Mouse (Mus musculus) testis, adult 2 months (tissue): ENCODE results near the gene Gdpd5. TPM values are rescaled to one million over a fixed set of nuclear protein-coding genes. Genes with fewer than 3 reads are reported as not detected.

Source experiments
- H3K27ac ChIP-seq: fragments of 200-500 bp; 2 replicates; pipeline ENCODE4 v1.5.1; 2012; ENCODE audit warnings: low read depth, low read length; ENCODE audit not compliant: control insufficient read depth, insufficient read depth
- H3K27me3 ChIP-seq: fragments of 200-500 bp; 2 replicates; pipeline ENCODE4 v1.6.1; 2012; ENCODE audit warnings: mild to moderate bottlenecking, low read length, moderate library complexity; ENCODE audit not compliant: control insufficient read depth, insufficient read depth
- H3K36me3 ChIP-seq: fragments of 200-500 bp; 2 replicates; pipeline ENCODE4 v1.6.1; 2012; ENCODE audit warnings: mild to moderate bottlenecking, low read length; ENCODE audit not compliant: control insufficient read depth, insufficient read depth
- H3K4me1 ChIP-seq: fragments of 200-500 bp; 2 replicates; pipeline ENCODE4 v1.6.1; 2012; ENCODE audit warnings: low read length; ENCODE audit not compliant: control insufficient read depth, insufficient read depth
- H3K4me3 ChIP-seq: fragments of 200-500 bp; 2 replicates; pipeline ENCODE4 v1.5.1; 2012; ENCODE audit warnings: low read depth, mild to moderate bottlenecking, low read length, moderate library complexity, mixed read lengths; ENCODE audit not compliant: control insufficient read depth
- CTCF ChIP-seq: fragments of 200-500 bp; IDR thresholded peaks from 2 replicates; pipeline ENCODE4 v1.5.1; 2012; ENCODE audit warnings: low read depth, mild to moderate bottlenecking, inconsistent platforms, low read length, moderate library complexity; ENCODE audit not compliant: control insufficient read depth, insufficient read depth, insufficient replicate concordance
- POLR2A ChIP-seq: fragments of 200-500 bp; IDR thresholded peaks from 2 replicates; pipeline ENCODE4 v1.6.1; 2012; ENCODE audit warnings: low read depth, mild to moderate bottlenecking, inconsistent platforms, low read length, moderate library complexity; ENCODE audit not compliant: control insufficient read depth
- polyA plus RNA-seq: library from polyadenylated mRNA; depleted of rRNA; stranded (reverse); fragments of >200 nt; gene quantifications from 2 replicates; pipeline ENCODE4 v1.2.3, GENCODE M21; 2012

The Gdpd5 gene
- polyA plus RNA-seq, 1 experiment: 9.9 TPM

- peak; percentile 78; the same call in 1 of the 2 replicates for TF ChIP-seq CTCF
- no peak for TF ChIP-seq POLR2A
- Histone ChIP-seq H3K4me3 (no peak overlapping the region), H3K27ac (no peak overlapping the region), H3K27me3 (no peaks in the 10 kb centered on the region), H3K36me3 (no peaks in the 10 kb centered on the region), H3K4me1 (peaks cover 1% of the 10 kb centered on the region)
These were observed 5.8 kb upstream of the Gdpd5 start for GRCm38 (mm10) chr7:99375455-99375854.

- Histone ChIP-seq H3K4me1 (peaks cover 16% of the 10 kb centered on the region), H3K36me3 (no peaks in the 10 kb centered on the region), H3K27ac (no peak overlapping the region), H3K4me3 (no peak overlapping the region), H3K27me3 (no peaks in the 10 kb centered on the region)
- no peak for TF ChIP-seq POLR2A
- no peak for TF ChIP-seq CTCF
These were observed 2.3 kb upstream of the Gdpd5 start for GRCm38 (mm10) chr7:99378870-99379269.

- peak overlapping the region; percentile 34 for H3K27ac ChIP-seq
- H3K4me1 ChIP-seq: peaks cover 16% of the 10 kb centered on the region
- TF ChIP-seq CTCF: no peak
- no peak for TF ChIP-seq POLR2A
- H3K4me3 ChIP-seq: peak overlapping the region; percentile 73
- no peaks in the 10 kb centered on the region for H3K27me3 ChIP-seq
- no peaks in the 10 kb centered on the region for H3K36me3 ChIP-seq
These were observed 562 bp upstream of the Gdpd5 start for GRCm38 (mm10) chr7:99380491-99381213.

DNA sequence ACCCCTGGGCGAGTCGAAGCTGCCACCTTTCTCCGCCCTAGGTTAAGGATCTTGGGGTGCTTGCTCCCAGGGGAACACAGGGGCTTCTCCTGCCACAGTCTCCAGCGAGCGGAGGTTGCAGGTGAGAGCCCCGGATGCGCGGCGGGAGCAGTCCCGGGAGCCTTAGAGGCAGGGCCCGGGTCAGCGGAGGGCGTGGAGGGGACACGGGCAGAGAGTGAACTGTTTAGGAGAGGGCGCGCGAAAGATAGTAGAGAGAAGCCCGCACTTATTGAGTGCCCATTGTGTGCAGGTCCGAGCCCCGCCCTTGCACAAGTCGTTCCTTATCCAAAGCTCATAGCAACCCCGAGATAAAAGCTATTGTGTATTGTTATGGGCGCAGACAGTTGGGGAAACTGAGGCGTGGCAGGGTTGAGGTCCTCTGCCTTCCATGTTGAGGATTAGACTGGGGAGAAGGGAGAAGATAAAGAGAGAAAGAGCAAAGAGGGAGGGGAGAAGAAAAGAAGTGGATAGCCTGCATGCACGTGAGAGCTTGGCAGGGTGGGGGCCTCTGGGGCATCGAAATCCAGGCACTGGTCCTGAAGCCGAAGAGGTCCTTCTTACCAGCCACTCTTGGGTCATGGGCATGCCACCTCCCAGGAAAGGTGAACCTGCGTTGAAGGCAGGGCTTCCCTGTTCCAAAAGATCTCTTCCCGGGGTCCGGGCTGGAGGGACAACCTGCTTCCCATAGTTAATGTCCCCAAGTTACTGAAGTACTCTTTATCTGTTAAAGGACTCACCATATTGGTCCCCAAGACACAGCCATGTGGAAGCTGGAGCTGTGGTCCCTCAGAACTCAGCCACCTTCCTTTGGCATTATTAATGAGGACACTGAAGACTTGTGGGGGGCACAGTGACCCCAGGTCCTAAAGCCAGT is 1.1 kb downstream of the Gdpd5 start:
- Histone ChIP-seq H3K4me1 (peaks cover 16% of the 10 kb centered on the region), H3K27ac (no peak overlapping the region)

DNA sequence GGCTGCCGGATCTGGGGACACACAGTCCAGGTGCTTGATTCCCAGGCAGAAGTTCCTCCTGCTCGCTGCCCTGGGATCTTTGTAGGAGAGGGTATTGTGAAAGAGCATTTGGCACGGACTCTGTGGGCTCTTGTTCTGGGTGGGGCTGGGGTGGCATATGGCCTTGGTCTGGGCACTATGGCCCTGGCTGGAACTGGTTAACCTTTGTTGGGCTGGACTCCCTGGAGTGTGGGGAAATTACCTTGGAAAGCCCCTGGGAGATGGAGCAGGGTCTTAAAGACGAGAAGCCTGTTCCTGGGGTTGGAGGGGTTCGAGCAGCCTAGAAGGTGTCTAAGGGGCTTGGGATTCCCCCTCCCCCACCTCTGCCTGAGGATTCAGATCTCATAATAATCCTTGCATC is 2.0 kb downstream of the Gdpd5 start:
- TF ChIP-seq POLR2A (no peak), CTCF (no peak)
- Histone ChIP-seq H3K36me3 (no peaks in the 10 kb centered on the region), H3K27ac (no peak overlapping the region), H3K4me1 (peaks cover 16% of the 10 kb centered on the region), H3K4me3 (no peak overlapping the region), H3K27me3 (no peaks in the 10 kb centered on the region)

More for the DNA sequence above, 1.1 kb downstream of the Gdpd5 start:
- TF ChIP-seq CTCF (no peak), POLR2A (no peak)
- Histone ChIP-seq H3K27me3 (no peaks in the 10 kb centered on the region), H3K4me3 (peak overlapping the region; percentile 73), H3K36me3 (no peaks in the 10 kb centered on the region)

- no peaks in the 10 kb centered on the region for H3K36me3 ChIP-seq
- H3K27me3 ChIP-seq: no peaks in the 10 kb centered on the region
- H3K4me3 ChIP-seq: no peak overlapping the region
- H3K27ac ChIP-seq: no peak overlapping the region
- TF ChIP-seq CTCF: no peak
- TF ChIP-seq POLR2A: no peak
- peaks cover 16% of the 10 kb centered on the region for H3K4me1 ChIP-seq
These were observed 2.9 kb downstream of the Gdpd5 start for GRCm38 (mm10) chr7:99384101-99384611.

DNA sequence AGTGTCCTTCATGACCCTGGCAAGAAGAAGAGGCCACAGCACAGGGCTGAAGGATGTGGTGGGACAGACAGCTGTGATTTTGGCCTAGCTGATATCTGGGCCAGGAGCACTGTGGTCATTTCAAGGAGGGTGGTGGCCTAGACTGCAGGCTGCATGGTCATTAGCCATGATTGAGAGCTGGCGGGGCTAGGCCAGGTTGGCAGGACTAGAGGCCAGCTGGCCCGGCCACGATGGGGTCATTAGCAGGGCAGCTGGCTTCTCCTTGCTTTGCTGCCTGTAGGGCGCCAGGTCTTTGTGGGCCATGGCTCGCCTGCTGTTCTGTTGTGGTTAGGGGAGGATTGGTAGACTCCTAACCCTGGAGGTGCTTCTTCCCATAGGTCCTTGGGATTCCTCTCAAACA is 4.8 kb downstream of the Gdpd5 start:
- H3K4me1 ChIP-seq: peaks cover 12% of the 10 kb centered on the region
- H3K27me3 ChIP-seq: no peaks in the 10 kb centered on the region
- no peaks in the 10 kb centered on the region for H3K36me3 ChIP-seq
- H3K4me3 ChIP-seq: no peak overlapping the region
- no peak overlapping the region for H3K27ac ChIP-seq
- TF ChIP-seq POLR2A (no peak), CTCF (no peak)
